Mouse (Mus musculus) left cerebral cortex, postnatal 14 days (tissue): ENCODE data around the gene Sycn. TPM values are rescaled to one million over a fixed set of nuclear protein-coding genes. Genes with fewer than 3 reads are reported as not detected.

Source experiments
- DNase-seq, 2 experiments: peaks; one replicate each; pipeline ENCODE4 v3.0.0; 2021 to 2022; ENCODE audit warnings: low spot score in 2 of 2, mixed read lengths in 1 of 2
- intact Hi-C: fragments of 180-260 bp; cut with DNase I; formaldehyde crosslinking; loops from one replicate; pipeline ENCODE4 v1.15.1; 2025
- microRNA-seq, 2 experiments: library from miRNA; unstranded; fragments of <30 nt; microRNA quantifications; one replicate each; pipeline ENCODE4 v1.2.0; 2022
- total RNA-seq, 2 experiments: library from RNA; stranded (reverse); gene quantifications; 2 replicates each; pipeline ENCODE4 v1.2.3; 2021

Sycn gene
- total RNA-seq, 2 experiments from 2014 or later, result not detected

DNA sequence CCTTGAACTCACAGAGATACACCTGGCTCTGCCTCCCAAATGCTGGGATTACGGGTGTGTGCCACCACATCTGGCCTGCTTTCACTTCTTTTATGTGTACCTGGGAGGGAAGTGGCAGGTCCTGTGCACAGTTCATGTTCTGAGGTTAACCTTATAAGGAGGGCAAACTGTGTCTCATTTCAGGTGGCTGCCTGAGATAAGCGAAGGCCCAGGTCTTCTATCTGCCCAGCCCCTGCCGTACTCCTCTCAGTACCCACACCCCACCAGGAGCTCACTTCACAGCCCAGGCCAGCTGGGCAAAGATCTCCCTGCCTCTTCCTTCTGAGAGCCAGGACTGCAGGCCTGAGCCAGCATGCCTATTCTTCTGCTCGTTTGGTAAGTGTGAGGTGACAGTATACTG lies 41.0 kb downstream of the Sycn start:
- DNase-seq, result no peak
- intact Hi-C loops, result no loop called here

GRCm38 (mm10) chr7:28582841-28583240 lies 42.2 kb downstream of the Sycn start:
- no peak for DNase-seq
- intact Hi-C loops, result no loop called here

DNA sequence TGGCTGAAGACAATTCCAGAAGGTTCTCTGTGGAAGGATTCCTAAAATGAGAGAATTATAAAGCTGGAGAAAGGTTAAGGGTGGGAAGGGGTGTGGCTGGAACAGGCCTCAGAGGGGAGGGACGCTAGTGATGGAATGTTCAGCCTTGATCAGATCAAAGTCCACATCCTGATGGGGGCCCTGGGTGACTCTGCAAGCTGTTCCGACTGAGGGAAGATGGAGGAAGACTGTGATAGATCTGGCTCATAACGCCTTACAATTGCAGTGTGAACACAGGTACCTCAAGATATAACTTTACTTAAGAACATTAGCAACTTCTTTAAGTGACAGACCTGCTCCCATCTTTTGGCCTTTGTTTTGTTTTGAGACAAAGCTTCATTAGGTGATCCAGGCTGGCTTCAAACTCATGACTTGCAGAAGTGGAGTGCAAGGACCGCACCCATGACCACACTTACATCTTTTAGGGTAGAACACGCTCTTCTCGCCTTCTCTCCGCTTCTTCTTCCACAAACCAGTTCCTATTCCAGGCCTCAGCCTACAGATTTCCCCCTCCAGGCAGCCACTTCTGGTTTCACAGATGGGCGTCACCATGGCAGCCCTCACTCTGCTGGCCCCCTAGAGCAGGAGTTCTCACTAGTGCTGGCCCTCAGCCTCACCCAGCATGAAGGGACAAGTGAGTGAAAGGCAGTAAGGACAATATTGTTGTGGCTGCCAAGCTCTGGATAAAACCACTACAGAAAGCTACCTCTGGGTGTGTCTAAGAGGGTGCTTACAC lies 43.1 kb downstream of the Sycn start:
- no peak for DNase-seq
- intact Hi-C loops, result no loop called here

GRCm38 (mm10) chr7:28584468-28584867 lies 43.8 kb downstream of the Sycn start:
- intact Hi-C loops, result no loop called here

DNA sequence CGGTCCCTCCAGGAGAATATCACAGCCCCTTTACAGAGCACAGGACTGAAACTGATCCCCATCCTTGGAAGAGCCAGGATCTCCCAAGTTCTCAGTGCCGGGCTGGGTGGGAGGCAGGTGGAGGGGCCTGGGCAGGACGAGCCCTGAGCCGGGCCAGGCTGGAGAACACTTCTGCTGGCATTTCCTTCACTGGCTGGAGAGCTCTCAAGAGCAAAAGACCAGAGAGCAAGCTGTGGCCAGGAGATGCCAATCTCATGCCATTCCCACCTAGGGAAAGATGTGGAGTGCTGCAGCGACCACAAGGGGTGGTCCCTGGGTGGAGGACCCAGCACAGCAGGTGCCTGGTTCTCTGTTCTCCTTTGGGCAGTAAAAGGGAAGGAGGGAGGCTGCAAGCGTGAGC lies 44.3 kb downstream of the Sycn start:
- intact Hi-C loops, result no loop called here
- no peak for DNase-seq

More at GRCm38 (mm10) chr7:28584468-28584867, 43.8 kb downstream of the Sycn start:
- DNase-seq, result no peak

DNA sequence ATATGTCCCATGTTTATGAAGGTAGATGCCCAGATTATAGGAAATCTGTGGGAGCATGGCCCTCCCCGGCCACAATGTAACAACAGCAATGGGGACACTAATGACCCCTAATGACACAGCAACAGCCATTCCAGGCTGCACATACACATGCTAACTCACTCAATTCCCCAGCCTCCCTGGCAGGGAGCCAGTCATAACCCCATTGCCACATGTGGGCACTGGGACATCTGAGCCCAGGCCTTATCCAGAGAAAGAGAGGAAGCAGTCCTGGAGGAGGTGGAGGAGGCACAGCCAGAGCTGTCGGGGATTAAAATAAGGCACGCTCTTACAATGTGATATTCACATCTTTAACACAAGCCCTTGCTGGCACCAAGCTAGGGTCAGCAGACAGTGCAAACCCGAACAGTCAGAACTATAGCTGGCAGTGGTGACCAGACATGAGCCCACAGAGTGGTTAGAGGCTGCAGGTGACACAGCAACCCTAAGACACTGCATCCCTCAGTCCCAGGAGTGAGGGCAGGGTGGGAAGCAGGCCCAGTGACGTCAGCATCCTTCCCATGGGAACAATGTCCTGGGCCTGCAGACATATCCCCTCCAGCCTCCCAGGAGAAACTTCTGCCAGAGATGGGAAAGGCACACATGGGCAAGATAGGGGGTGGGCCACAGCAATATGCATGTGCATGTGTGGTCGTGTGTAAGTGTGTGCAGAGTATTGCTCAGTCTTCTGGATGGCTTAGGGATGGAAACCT lies 46.2 kb downstream of the Sycn start:
- DNase-seq, result no peak
- intact Hi-C loops, result no loop called here

DNA sequence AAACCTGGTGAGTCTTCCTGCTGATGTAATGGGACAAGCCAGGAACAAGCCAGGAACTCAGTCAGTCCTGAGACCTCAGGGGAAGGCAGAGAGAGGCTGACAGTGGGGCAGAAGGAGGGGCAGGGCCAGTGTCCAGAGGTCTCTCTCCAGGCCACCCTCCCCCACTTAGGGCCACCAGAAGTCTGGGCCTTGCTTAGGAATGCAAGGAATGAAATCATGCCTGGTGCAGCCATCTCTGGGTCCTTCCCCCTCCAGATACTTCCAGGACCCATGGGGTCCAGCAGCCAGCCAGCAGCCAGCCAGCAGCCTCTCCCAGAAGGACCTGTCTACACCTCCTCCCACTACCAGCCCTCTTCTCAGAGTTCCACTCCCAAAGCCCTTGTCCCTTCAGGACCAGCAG lies 47.0 kb downstream of the Sycn start:
- no peak for DNase-seq

More for the DNA sequence above, 47.0 kb downstream of the Sycn start:
- intact Hi-C loops, result no loop called here

Small RNAs within 50 kb of the gene (microRNA-seq; reads per million reads assigned to microRNA genes)
- gene Mir7049, result 0.26 to 1.0 reads per million in 2 experiments

Other genes with a start within 250 kb of the Sycn start
- 1 to 10 TPM; 1.2 to 3.4 TPM for gene Selenov, start 249.7 kb upstream of the Sycn start, total RNA-seq
- 1 to 10 TPM; 2.2 to 2.6 TPM for gene Dll3, start 238.6 kb upstream of the Sycn start, total RNA-seq
- 10 to 100 TPM; 39.9 to 42.8 TPM for gene Timm50, start 228.8 kb upstream of the Sycn start, total RNA-seq
- gene Supt5, start 202.1 kb upstream of the Sycn start, total RNA-seq, result 100 to 1,000 TPM; 113 to 114 TPM
- 100 to 1,000 TPM; 481 to 507 TPM for gene Rps16, start 190.2 kb upstream of the Sycn start, total RNA-seq
- 10 to 100 TPM; 10.1 to 10.3 TPM for gene Plekhg2, start 168.3 kb upstream of the Sycn start, total RNA-seq
- 1 to 10 TPM; 1.5 to 3.3 TPM for gene Zfp36, start 160.6 kb upstream of the Sycn start, total RNA-seq
- gene Med29, start 148.2 kb upstream of the Sycn start, total RNA-seq, result 10 to 100 TPM; 18.0 to 19.8 TPM
- 10 to 100 TPM; 59.9 to 60.0 TPM for gene Paf1, start 147.9 kb upstream of the Sycn start, total RNA-seq
- gene Gmfg, start 103.4 kb upstream of the Sycn start, total RNA-seq, result 1 to 10 TPM; 2.6 to 3.3 TPM
- gene Lrfn1, start 88.9 kb upstream of the Sycn start, total RNA-seq, result 10 to 100 TPM; 97.0 to 98.5 TPM
- gene Ifnl2, start 30.4 kb upstream of the Sycn start, total RNA-seq, result not detected
- not detected for gene Ifnl3, start 18.0 kb upstream of the Sycn start, total RNA-seq
- gene Nccrp1, start 6.4 kb downstream of the Sycn start, total RNA-seq, result under 1 TPM; 0.36 to 0.53 TPM
- gene Samd4b, start 57.3 kb downstream of the Sycn start, total RNA-seq, result 10 to 100 TPM; 59.8 to 61.6 TPM
- 1 to 10 TPM; 8.7 to 10.0 TPM for gene Pak4, start 57.3 kb downstream of the Sycn start, total RNA-seq
- gene Acp7, start 90.4 kb downstream of the Sycn start, total RNA-seq, result 1 to 10 TPM in 1 of 2 experiments, under 1 TPM in 1; 0.53 to 1.1 TPM
- gene Fbxo27, start 152.0 kb downstream of the Sycn start, total RNA-seq, result 10 to 100 TPM; 16.9 to 19.9 TPM
- gene Fbxo17, start 175.9 kb downstream of the Sycn start, total RNA-seq, result under 1 TPM; 0.88 to 0.93 TPM
- gene Mrps12, start 200.9 kb downstream of the Sycn start, total RNA-seq, result 10 to 100 TPM; 60.4 to 66.5 TPM
- gene Sars2, start 201.1 kb downstream of the Sycn start, total RNA-seq, result 10 to 100 TPM; 13.0 to 17.9 TPM
- 1 to 10 TPM; 1.3 TPM for gene Ccer2, start 215.3 kb downstream of the Sycn start, total RNA-seq
- gene Sirt2, start 225.8 kb downstream of the Sycn start, total RNA-seq, result 100 to 1,000 TPM; 189 to 230 TPM
- gene Nfkbib, start 226.6 kb downstream of the Sycn start, total RNA-seq, result 10 to 100 TPM; 39.3 to 39.6 TPM
- gene Rinl, start 248.1 kb downstream of the Sycn start, total RNA-seq, result 1 to 10 TPM; 1.6 to 2.5 TPM